Mouse (Mus musculus) Patski (cell line): ENCODE measurements around the gene Cpvl. TPM values are rescaled to one million over a fixed set of nuclear protein-coding genes. Genes with fewer than 3 reads are reported as not detected.

Experiments used
- ATAC-seq: fragments of 100-300 bp; one replicate; pipeline ENCODE4 v1.8.0; 2021
- CTCF ChIA-PET: fragments of 350-600 bp; sonication (Branson Sonifier 250); formaldehyde crosslinking; loops from one replicate; lab custom pipeline; 2022; ENCODE audit warnings: inconsistent platforms; lab: Charles Lee
- POLR2A ChIA-PET: fragments of 350-600 bp; sonication (Branson Sonifier 250); formaldehyde crosslinking; loops from one replicate; lab custom pipeline; 2022; ENCODE audit warnings: antibody characterized with exemption, inconsistent platforms; lab: Charles Lee
- DNase-seq: peaks from one replicate; pipeline ENCODE4 v3.0.0-alpha.2; 2011; ENCODE audit warnings: low read depth, low spot score
- H3K27me3 ChIP-seq: fragments of 371-371 bp; one replicate; pipeline ENCODE4 v1.5.1; 2021
- CTCF ChIP-seq: fragments of 100-300 bp; IDR thresholded peaks from one replicate; pipeline ENCODE4 v1.5.1; 2021
- in situ Hi-C: fragments of 300-500 bp; cut with MboI; formaldehyde crosslinking; loops from 3 replicates; pipeline ENCODE4 v1.11.1; 2018; ENCODE audit warnings: low pct_unique_long_range_greater_than_20kb, mixed read lengths
- polyA plus RNA-seq: library from polyadenylated mRNA; unstranded; gene quantifications from one replicate; pipeline ENCODE4 v1.2.3, GENCODE M21; 2021

The Cpvl gene
- polyA plus RNA-seq, 1 experiment from 2014 or later, result 0.06 TPM

- ChIA-PET CTCF (interaction anchor here (0.7 kb wide), 1 partner anchor 39 kb away, joined by 3 read pairs; no protein-coding TSS in a partner anchor), POLR2A (no interaction called here)
- no peaks in the 10 kb centered on the region for H3K27me3 ChIP-seq
- TF ChIP-seq CTCF, result no peak
- ATAC-seq (no peak), DNase-seq (no peak)
- in situ Hi-C loops, result no loop called here
Observed at GRCm38 (mm10) chr6:53944417-53944816, 34.1 kb downstream of the Cpvl start.

- ATAC-seq (no peak), DNase-seq (no peak)
- POLR2A ChIA-PET, result no interaction called here
- CTCF ChIA-PET, result interaction anchor here (1.1 kb wide), 1 partner anchor 20 kb away, joined by 3 read pairs; no protein-coding TSS in a partner anchor
- no peak for TF ChIP-seq CTCF
- in situ Hi-C loops, result no loop called here
- H3K27me3 ChIP-seq, result no peaks in the 10 kb centered on the region
Observed at GRCm38 (mm10) chr6:53942190-53942831, 36.2 kb downstream of the Cpvl start.

- ChIA-PET POLR2A (no interaction called here), CTCF (interaction anchor here (0.7 to 1.4 kb wide), 2 partner anchors 12 to 15 kb away, joined by 3 to 6 read pairs; no protein-coding TSS in a partner anchor)
- in situ Hi-C loops, result no loop called here
- H3K27me3 ChIP-seq, result no peaks in the 10 kb centered on the region
- no peak for DNase-seq
- no peak for ATAC-seq
- no peak for TF ChIP-seq CTCF
Observed at GRCm38 (mm10) chr6:53939752-53940151, 38.7 kb downstream of the Cpvl start.

GRCm38 (mm10) chr6:53938942-53939341, 39.5 kb downstream of the Cpvl start:
- in situ Hi-C loops, result no loop called here
- no peak for TF ChIP-seq CTCF
- ChIA-PET POLR2A (no interaction called here), CTCF (interaction anchor here (1.0 kb wide), 1 partner anchor 20 kb away, joined by 4 read pairs; no protein-coding TSS in a partner anchor)
- H3K27me3 ChIP-seq, result no peaks in the 10 kb centered on the region
- no peak for ATAC-seq
- no peak for DNase-seq

DNA sequence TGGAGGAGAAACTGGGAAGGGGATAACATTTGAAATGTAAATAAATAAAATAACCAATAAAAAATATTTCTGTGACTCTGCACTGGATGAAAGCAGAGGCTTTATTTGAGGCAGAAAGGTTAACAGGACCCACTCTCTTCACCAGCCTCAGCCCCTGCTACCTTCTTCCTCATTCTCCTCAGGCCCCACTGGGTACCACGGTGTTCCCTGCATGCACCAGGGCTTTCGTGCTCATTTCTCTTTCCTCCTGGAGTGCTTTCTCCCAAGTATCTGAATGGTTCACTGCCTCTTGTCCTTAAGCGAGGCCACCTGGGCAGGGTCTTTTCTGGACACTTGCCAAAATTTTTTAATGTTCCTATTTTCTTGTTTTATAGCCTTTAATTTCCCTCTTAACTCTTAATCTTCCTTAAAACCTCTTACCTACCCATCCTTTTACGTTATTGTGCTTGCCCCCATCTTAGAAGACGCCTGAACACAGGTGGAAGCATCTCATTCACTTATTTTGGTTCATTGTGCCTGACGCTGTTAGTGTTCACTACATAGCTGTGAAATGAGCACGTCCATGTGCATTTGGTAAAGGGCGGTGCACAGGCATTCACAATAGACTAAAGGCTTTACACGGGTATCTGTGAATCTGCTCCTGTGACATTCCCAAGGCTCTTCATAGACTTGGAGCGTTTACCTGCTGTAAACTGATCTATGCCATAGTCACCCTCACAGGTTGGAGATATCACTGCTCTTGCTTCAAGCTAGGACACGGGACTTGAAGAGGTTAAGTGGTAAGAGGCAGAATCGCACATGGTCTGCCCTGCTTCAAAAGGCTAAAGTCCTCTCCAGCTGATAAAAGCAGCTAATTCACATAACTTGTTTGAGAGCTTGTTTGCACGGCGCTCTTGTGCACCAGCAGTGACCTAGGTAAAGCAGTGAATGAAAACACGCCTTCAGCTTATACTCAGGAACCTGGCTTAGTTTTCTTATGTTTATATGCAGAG, 41.0 kb downstream of the Cpvl start:
- DNase-seq (no peak), ATAC-seq (no peak)
- ChIA-PET POLR2A (no interaction called here), CTCF (no interaction called here)
- no peaks in the 10 kb centered on the region for H3K27me3 ChIP-seq
- no peak for TF ChIP-seq CTCF
- in situ Hi-C loops, result no loop called here

- no peak for DNase-seq
- POLR2A ChIA-PET, result no interaction called here
- CTCF ChIA-PET, result no interaction called here
- no peaks in the 10 kb centered on the region for H3K27me3 ChIP-seq
- no peak for TF ChIP-seq CTCF
- no peak for ATAC-seq
- in situ Hi-C loops, result no loop called here
Observed at GRCm38 (mm10) chr6:53931605-53932004, 46.9 kb downstream of the Cpvl start.

- in situ Hi-C loops, result no loop called here
- H3K27me3 ChIP-seq, result no peaks in the 10 kb centered on the region
- ChIA-PET CTCF (interaction anchor here (1.2 kb wide), 1 partner anchor 20 kb away, joined by 3 read pairs; no protein-coding TSS in a partner anchor), POLR2A (no interaction called here)
- ATAC-seq (no peak), DNase-seq (no peak)
- peak; percentile 31 for TF ChIP-seq CTCF
Observed at GRCm38 (mm10) chr6:53929858-53930257, 48.6 kb downstream of the Cpvl start.

- no peaks in the 10 kb centered on the region for H3K27me3 ChIP-seq
- no peak for TF ChIP-seq CTCF
- no peak for ATAC-seq
- POLR2A ChIA-PET, result interaction anchor here (0.6 kb wide), 1 partner anchor 13 kb away, joined by 7 read pairs; no protein-coding TSS in a partner anchor
- no peak for DNase-seq
- CTCF ChIA-PET, result interaction anchor here (2.1 kb wide), 1 partner anchor 22 kb away, joined by 6 read pairs; no protein-coding TSS in a partner anchor
- in situ Hi-C loops, result no loop called here
Observed at GRCm38 (mm10) chr6:53926197-53926596, 52.3 kb downstream of the Cpvl start.

- no peak for ATAC-seq
- no peak for DNase-seq
- ChIA-PET CTCF (no interaction called here), POLR2A (no interaction called here)
- no peak for TF ChIP-seq CTCF
- in situ Hi-C loops, result no loop called here
- no peaks in the 10 kb centered on the region for H3K27me3 ChIP-seq
Observed at GRCm38 (mm10) chr6:53925192-53925591, 53.3 kb downstream of the Cpvl start.

- DNase-seq (no peak), ATAC-seq (no peak)
- ChIA-PET CTCF (no interaction called here), POLR2A (no interaction called here)
- peaks cover 5% of the 10 kb centered on the region for H3K27me3 ChIP-seq
- TF ChIP-seq CTCF, result no peak
- in situ Hi-C loops, result no loop called here
Observed at GRCm38 (mm10) chr6:53920041-53920440, 58.4 kb downstream of the Cpvl start.
